Mouse (Mus musculus): ENCODE results near the gene Cpxm2. TPM values are rescaled to one million over a fixed set of nuclear protein-coding genes. Genes with fewer than 3 reads are reported as not detected.
A peak's percentile ranks its signal among the peaks of the same experiment; 100 is the strongest.

Gene Cpxm2
- polyA plus RNA-seq, 1 experiment from 2014 or later: 1.2 TPM

DNA sequence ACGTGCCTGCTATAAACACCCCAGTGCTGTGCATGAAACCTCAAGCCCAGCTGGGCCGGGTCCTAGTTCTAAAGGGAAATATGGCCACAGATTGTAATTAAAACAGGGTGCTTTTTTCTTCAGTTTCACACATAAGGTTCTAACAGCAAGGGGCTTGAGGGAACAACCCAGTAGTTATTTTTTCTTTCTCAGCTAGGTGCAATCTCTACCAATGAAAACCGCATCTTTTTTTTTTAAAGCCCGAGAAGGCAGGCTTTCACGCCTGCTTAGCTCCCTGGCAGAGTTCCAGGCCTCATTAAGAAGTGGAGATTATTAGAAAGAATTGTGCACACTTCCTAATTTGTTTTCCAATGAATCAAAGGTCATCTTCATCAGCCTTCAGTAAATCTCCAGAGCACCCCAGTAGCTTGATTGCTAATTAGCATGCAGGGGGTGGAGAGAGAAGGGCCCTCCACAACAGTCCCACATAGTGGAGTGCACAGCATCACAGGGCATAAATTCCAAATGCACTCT, 29.4 kb upstream of the Cpxm2 start:
- no peaks in the 10 kb centered on the region for H3K27me3 ChIP-seq (replicated peaks; ENCODE audit: control insufficient read depth, insufficient read depth, low read length)
- no peaks in the 10 kb centered on the region for H3K36me3 ChIP-seq (ENCODE audit: control insufficient read depth, insufficient read depth, low read length)
- ATAC-seq (peak; percentile 95), DNase-seq (ENCODE audit: low spot score) (peak; percentile 96)
- peak overlapping the region; percentile 65; the same call in 1 of the 2 replicates for H3K27ac ChIP-seq (ENCODE audit: low read depth, low read length)
- H3K9ac ChIP-seq (ENCODE audit: low read length): no peak overlapping the region
- no peak overlapping the region for H3K4me3 ChIP-seq (ENCODE audit: low read depth, low read length)
- no peaks in the 10 kb centered on the region for H3K9me3 ChIP-seq (replicated peaks; ENCODE audit: control insufficient read depth, low read length)
- 5% methylated on average over 5 of the region's 5 CpGs for WGBS
- peaks cover 11% of the 10 kb centered on the region; the same call in 1 of the 2 replicates for H3K4me1 ChIP-seq (ENCODE audit: control insufficient read depth, insufficient read depth, low read length)
- no peak overlapping the region for H3K4me2 ChIP-seq (ENCODE audit: low read length)

DNA sequence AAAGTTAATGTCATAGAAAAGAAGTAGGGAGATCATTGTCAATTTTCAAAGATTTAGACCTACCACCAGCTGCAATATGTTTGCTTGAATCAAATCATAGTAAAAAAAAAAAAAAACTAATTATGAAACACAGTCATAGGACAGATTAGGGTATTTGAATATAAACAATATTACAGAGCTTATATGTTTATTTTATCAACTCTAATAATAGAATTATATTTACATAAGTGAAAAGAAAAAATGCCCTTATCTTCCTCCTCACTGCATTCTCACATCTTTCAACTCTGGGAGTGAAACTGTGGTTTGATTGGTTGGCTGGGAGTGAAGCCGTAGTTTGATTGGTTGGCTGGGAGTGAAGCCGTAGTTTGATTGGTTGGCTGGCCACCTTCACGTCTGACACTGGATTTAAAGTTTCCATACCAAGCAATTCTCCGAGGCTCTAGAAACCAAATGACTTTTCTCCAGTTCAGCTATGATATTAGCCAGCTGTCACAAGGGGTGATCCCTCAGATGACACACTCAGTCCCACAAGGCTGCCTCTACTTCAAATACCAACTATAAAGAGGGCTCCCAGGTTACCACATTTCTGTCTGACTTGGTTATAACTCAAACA, 27.2 kb upstream of the Cpxm2 start:
- no peaks in the 10 kb centered on the region for H3K27me3 ChIP-seq (replicated peaks; ENCODE audit: control insufficient read depth, insufficient read depth, low read length)
- H3K4me3 ChIP-seq (ENCODE audit: low read depth, low read length): no peak overlapping the region
- no peaks in the 10 kb centered on the region for H3K36me3 ChIP-seq (ENCODE audit: control insufficient read depth, insufficient read depth, low read length)
- DNase-seq (ENCODE audit: low spot score): no peak
- no peak for ATAC-seq
- H3K4me2 ChIP-seq (ENCODE audit: low read length): no peak overlapping the region
- WGBS: 93% methylated on average over 4 of the region's 4 CpGs
- no peak overlapping the region for H3K27ac ChIP-seq (ENCODE audit: low read depth, low read length)
- no peaks in the 10 kb centered on the region for H3K9me3 ChIP-seq (replicated peaks; ENCODE audit: control insufficient read depth, low read length)
- H3K9ac ChIP-seq (ENCODE audit: low read length): no peak overlapping the region
- peaks cover 11% of the 10 kb centered on the region; the same call in 1 of the 2 replicates for H3K4me1 ChIP-seq (ENCODE audit: control insufficient read depth, insufficient read depth, low read length)

DNA sequence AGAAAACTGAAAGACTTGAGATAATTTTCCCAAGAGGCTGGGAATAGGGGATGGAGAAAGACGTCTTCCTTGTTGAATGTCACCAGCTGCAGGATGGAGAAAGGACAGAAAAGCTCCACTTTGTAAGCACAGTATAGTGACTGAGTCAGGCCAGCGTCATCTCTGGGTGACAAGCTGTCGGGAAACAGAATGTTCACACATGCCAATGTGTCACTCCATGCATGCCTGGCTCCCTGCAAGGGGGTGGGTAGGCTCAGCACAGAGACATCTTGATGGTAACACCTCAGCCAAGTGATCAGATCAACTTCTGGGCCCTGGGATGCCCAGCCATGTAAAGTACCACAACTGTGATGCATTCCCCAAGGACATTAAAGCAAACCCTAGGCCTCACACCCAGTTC, 26.5 kb upstream of the Cpxm2 start:
- Histone ChIP-seq H3K9ac (ENCODE audit: low read length) (no peak overlapping the region), H3K4me2 (ENCODE audit: low read length) (no peak overlapping the region), H3K4me1 (ENCODE audit: control insufficient read depth, insufficient read depth, low read length) (peaks cover 11% of the 10 kb centered on the region; the same call in 1 of the 2 replicates), H3K9me3 (replicated peaks; ENCODE audit: control insufficient read depth, low read length) (no peaks in the 10 kb centered on the region), H3K4me3 (ENCODE audit: low read depth, low read length) (no peak overlapping the region), H3K27me3 (replicated peaks; ENCODE audit: control insufficient read depth, insufficient read depth, low read length) (no peaks in the 10 kb centered on the region), H3K36me3 (ENCODE audit: control insufficient read depth, insufficient read depth, low read length) (no peaks in the 10 kb centered on the region), H3K27ac (ENCODE audit: low read depth, low read length) (no peak overlapping the region)
- WGBS: 64% methylated on average over 3 of the region's 3 CpGs
- peak; percentile 37 for DNase-seq (ENCODE audit: low spot score)
- ATAC-seq: no peak

DNA sequence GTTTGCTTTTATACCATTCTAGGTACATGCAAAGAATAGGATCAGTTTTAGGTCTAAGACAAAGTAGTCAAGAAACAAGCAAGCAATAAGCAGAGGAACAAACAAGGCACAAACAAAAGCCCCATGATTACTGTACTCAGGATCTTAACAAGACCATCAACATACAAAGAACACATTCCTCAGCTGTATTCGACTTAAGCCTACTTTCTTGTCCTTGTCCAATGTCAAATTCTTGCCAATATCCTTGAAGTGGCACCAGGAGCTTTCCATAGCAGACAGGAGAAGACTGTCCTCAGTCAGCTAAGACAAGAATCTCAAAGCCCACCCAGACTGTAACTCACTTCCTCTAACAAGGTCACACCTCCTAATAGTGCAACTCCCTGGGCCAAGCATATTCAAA, 24.5 kb upstream of the Cpxm2 start:
- no peak overlapping the region for H3K4me3 ChIP-seq (ENCODE audit: low read depth, low read length)
- peaks cover 4% of the 10 kb centered on the region; the same call in 1 of the 2 replicates for H3K4me1 ChIP-seq (ENCODE audit: control insufficient read depth, insufficient read depth, low read length)
- H3K4me2 ChIP-seq (ENCODE audit: low read length): no peak overlapping the region
- H3K9me3 ChIP-seq (replicated peaks; ENCODE audit: control insufficient read depth, low read length): no peaks in the 10 kb centered on the region
- WGBS: 53% methylated on average over 1 of the region's 1 CpGs
- H3K36me3 ChIP-seq (ENCODE audit: control insufficient read depth, insufficient read depth, low read length): no peaks in the 10 kb centered on the region
- DNase-seq (ENCODE audit: low spot score): no peak
- no peaks in the 10 kb centered on the region for H3K27me3 ChIP-seq (replicated peaks; ENCODE audit: control insufficient read depth, insufficient read depth, low read length)
- H3K9ac ChIP-seq (ENCODE audit: low read length): no peak overlapping the region
- no peak overlapping the region for H3K27ac ChIP-seq (ENCODE audit: low read depth, low read length)
- ATAC-seq: no peak

DNA sequence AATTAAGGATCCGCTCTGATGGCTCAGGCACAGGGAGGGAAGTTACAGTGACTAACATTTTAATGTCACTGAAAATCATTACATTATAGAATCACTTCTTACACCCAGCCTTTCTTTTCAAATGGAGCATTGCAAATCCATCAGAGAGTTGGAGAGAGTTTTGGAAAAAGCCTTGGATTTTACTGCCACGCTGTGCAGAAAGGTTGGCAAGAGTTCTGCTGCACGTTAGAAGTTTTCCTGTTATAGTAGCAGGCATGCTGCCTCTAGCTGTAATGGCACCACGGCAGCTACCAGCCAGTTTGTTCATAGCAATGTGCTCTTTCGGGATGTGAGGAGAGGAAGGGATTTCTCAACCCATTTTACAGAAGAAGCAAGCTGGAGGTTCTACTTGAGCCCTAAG, 20.2 kb upstream of the Cpxm2 start:
- no peaks in the 10 kb centered on the region for H3K27me3 ChIP-seq (replicated peaks; ENCODE audit: control insufficient read depth, insufficient read depth, low read length)
- no peak overlapping the region for H3K27ac ChIP-seq (ENCODE audit: low read depth, low read length)
- no peaks in the 10 kb centered on the region for H3K36me3 ChIP-seq (ENCODE audit: control insufficient read depth, insufficient read depth, low read length)
- DNase-seq (ENCODE audit: low spot score) (no peak), ATAC-seq (no peak)
- H3K9me3 ChIP-seq (replicated peaks; ENCODE audit: control insufficient read depth, low read length): no peaks in the 10 kb centered on the region
- WGBS: 73% methylated on average over 5 of the region's 5 CpGs
- no peak overlapping the region for H3K4me2 ChIP-seq (ENCODE audit: low read length)
- 0 out of 2 replicates have a peak, but pooled peaks cover 2% of the 10 kb centered on the region for H3K4me1 ChIP-seq (ENCODE audit: control insufficient read depth, insufficient read depth, low read length)
- no peak overlapping the region for H3K4me3 ChIP-seq (ENCODE audit: low read depth, low read length)
- no peak overlapping the region for H3K9ac ChIP-seq (ENCODE audit: low read length)

DNA sequence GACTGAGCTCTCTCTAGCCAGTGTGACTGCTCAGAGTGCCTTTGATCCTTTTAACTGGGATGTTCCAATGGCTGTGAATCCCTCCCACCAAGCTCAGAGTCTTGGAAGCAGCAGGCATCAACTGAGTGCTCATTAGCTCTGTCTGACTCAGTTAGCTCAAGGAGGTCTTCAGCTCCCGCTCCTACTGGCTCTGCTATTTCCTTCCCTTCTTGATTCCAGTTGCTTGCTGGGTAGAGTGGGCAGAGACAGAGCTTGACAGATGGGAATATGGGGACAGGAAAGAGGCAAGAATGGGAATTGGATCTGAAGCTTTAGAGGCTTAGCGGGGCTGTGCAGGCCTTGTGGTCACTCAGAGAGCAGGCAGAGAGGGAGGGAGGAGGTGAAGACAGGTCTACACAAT, 19.8 kb upstream of the Cpxm2 start:
- no peaks in the 10 kb centered on the region for H3K36me3 ChIP-seq (ENCODE audit: control insufficient read depth, insufficient read depth, low read length)
- no peaks in the 10 kb centered on the region for H3K27me3 ChIP-seq (replicated peaks; ENCODE audit: control insufficient read depth, insufficient read depth, low read length)
- no peak overlapping the region for H3K4me3 ChIP-seq (ENCODE audit: low read depth, low read length)
- H3K4me2 ChIP-seq (ENCODE audit: low read length): no peak overlapping the region
- ATAC-seq (no peak), DNase-seq (ENCODE audit: low spot score) (no peak)
- no peak overlapping the region for H3K9ac ChIP-seq (ENCODE audit: low read length)
- H3K9me3 ChIP-seq (replicated peaks; ENCODE audit: control insufficient read depth, low read length): no peaks in the 10 kb centered on the region
- WGBS: 86% methylated on average over 2 of the region's 2 CpGs
- 0 out of 2 replicates have a peak, but pooled peaks cover 2% of the 10 kb centered on the region for H3K4me1 ChIP-seq (ENCODE audit: control insufficient read depth, insufficient read depth, low read length)
- no peak overlapping the region for H3K27ac ChIP-seq (ENCODE audit: low read depth, low read length)

DNA sequence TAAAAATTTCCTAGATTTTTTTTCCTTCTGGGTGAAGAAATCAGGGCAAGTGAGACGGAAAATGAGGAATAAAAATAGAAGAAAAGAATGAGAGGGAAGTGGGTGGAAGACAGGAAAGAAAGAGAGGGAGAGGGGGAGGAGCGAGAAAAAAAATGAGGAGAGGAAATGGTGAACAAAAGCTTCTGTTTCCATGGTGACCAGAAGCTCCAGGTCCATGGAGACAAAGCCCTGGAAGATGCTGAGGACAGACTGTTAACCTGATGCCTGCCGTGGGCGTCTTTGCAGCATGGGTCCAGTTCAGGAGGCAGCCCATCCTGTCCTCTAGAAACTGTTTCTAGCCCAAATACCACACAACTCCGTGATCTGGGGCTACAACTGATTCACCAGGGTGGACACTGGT, 17.7 kb upstream of the Cpxm2 start:
- Histone ChIP-seq H3K27ac (ENCODE audit: low read depth, low read length) (no peak overlapping the region), H3K9me3 (replicated peaks; ENCODE audit: control insufficient read depth, low read length) (no peaks in the 10 kb centered on the region), H3K4me1 (ENCODE audit: control insufficient read depth, insufficient read depth, low read length) (0 out of 2 replicates have a peak, but pooled peaks cover 2% of the 10 kb centered on the region), H3K27me3 (replicated peaks; ENCODE audit: control insufficient read depth, insufficient read depth, low read length) (no peaks in the 10 kb centered on the region), H3K4me2 (ENCODE audit: low read length) (no peak overlapping the region), H3K36me3 (ENCODE audit: control insufficient read depth, insufficient read depth, low read length) (no peaks in the 10 kb centered on the region), H3K9ac (ENCODE audit: low read length) (no peak overlapping the region), H3K4me3 (ENCODE audit: low read depth, low read length) (no peak overlapping the region)
- WGBS: 53% methylated on average over 5 of the region's 5 CpGs
- no peak for ATAC-seq
- DNase-seq (ENCODE audit: low spot score): no peak

DNA sequence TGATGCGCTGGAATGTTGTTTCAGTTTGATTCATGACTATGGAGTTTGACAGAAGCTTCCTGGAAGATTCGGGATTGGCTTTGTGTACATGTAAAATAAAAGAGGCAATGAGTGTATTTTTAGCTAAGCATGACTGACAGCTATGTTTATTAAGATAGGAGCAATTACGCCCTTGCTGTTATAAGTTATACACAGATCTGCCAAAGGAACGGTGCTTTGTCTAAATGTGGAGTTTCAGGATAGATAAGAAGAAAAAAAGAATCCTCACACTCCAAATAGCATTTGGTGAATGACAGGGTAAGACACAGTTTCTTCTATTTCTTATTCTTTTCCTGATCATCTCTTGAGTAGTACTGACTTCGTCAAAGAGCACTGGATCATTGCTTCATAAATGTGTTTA, 17.2 kb upstream of the Cpxm2 start:
- no peak for ATAC-seq

DNA sequence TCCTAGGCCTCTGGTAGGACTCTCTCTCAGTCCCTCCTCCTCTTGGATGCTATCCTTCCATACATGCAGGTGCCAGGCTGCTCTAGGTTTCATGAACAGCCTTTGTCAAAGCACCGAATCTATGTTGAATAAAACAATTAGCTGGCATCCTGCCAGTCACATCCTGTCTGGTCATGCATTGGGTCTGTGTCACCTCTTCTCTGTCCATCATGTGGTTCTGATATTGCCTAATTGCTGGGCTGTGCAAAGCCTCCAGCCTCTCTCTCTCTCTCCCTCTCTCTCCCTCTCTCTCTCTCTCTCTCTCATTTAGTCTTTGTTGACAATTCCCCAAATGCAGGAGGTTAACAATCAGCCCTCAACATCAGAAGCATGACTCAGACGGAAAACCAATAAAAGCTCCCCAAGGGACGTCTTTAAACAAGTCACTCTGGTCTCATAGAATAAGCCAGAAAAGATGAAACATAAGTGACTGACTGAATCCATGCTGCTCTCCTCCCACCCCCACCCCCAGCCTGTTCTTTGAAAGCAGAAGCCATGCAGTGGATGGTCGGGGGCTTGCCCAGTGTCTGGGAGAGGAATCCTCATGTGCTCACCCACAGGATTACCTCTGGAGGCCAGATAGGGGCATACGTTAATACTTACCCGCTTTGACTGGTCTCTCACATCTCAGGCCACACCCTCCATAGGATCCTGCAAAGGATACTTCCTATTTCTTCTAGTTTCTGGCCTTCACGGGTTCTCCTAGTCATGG, 15.1 kb upstream of the Cpxm2 start:
- ATAC-seq (0 out of 2 replicates have a peak, but pooled peaks have one; percentile 28), DNase-seq (ENCODE audit: low spot score) (peak; percentile 41)
- Histone ChIP-seq H3K9ac (ENCODE audit: low read length) (no peak overlapping the region), H3K9me3 (replicated peaks; ENCODE audit: control insufficient read depth, low read length) (no peaks in the 10 kb centered on the region), H3K4me1 (ENCODE audit: control insufficient read depth, insufficient read depth, low read length) (0 out of 2 replicates have a peak, but pooled peaks cover 2% of the 10 kb centered on the region), H3K4me3 (ENCODE audit: low read depth, low read length) (no peak overlapping the region), H3K27me3 (replicated peaks; ENCODE audit: control insufficient read depth, insufficient read depth, low read length) (no peaks in the 10 kb centered on the region), H3K36me3 (ENCODE audit: control insufficient read depth, insufficient read depth, low read length) (no peaks in the 10 kb centered on the region), H3K4me2 (ENCODE audit: low read length) (no peak overlapping the region), H3K27ac (ENCODE audit: low read depth, low read length) (no peak overlapping the region)
- WGBS: 53% methylated on average over 7 of the region's 7 CpGs

More for the DNA sequence above, 17.2 kb upstream of the Cpxm2 start:
- Histone ChIP-seq H3K27ac (ENCODE audit: low read depth, low read length) (no peak overlapping the region), H3K4me2 (ENCODE audit: low read length) (no peak overlapping the region), H3K9ac (ENCODE audit: low read length) (no peak overlapping the region), H3K4me3 (ENCODE audit: low read depth, low read length) (no peak overlapping the region), H3K4me1 (ENCODE audit: control insufficient read depth, insufficient read depth, low read length) (0 out of 2 replicates have a peak, but pooled peaks cover 2% of the 10 kb centered on the region), H3K36me3 (ENCODE audit: control insufficient read depth, insufficient read depth, low read length) (no peaks in the 10 kb centered on the region), H3K9me3 (replicated peaks; ENCODE audit: control insufficient read depth, low read length) (no peaks in the 10 kb centered on the region), H3K27me3 (replicated peaks; ENCODE audit: control insufficient read depth, insufficient read depth, low read length) (no peaks in the 10 kb centered on the region)
- 73% methylated on average over 5 of the region's 5 CpGs for WGBS
- DNase-seq (ENCODE audit: low spot score): no peak

Data from forebrain, embryonic 14.5 days (tissue).